Comparison of ENCODE assay signal across 18 mouse cellular contexts in genomic region chr2:10130341-10130990, GRCm38 (mm10). TPM values are rescaled to one million over a fixed set of nuclear protein-coding genes. Genes with fewer than 3 reads are reported as not detected.
DNase-seq lines count a peak whose midpoint lies in the region; ATAC-seq and TF ChIP-seq lines count a peak whose summit lies in the region.
"Had no signal": no experiment of that assay in that cellular context is flagged by ENCODE, and none has a peak within 500 bp of the region (broad histone marks: within the 10 kb centered on the region; RNA-seq: fewer than 3 reads in every experiment).

No protein-coding gene starts in this region.

- H3K27me3 ChIP-seq in lung, embryonic 15.5 days = no peaks in the 10 kb centered on the region
- H3K27me3 ChIP-seq in heart, adult 2 months (ENCODE audit: control insufficient read depth, insufficient read depth, low read length) = no peaks in the 10 kb centered on the region
- H3K27me3 ChIP-seq in midbrain, embryonic 11.5 days (ENCODE audit: control insufficient read depth, insufficient read depth, low read length) = no peaks in the 10 kb centered on the region
- H3K27me3 ChIP-seq: intestine, embryonic 15.5 days; limb, embryonic 12.5 days had no signal

- peak overlapping the region; percentile 70 for H3K27ac ChIP-seq in lung, embryonic 15.5 days
- H3K27ac ChIP-seq in heart, adult 2 months = no peak overlapping the region
- H3K27ac ChIP-seq in midbrain, embryonic 11.5 days (ENCODE audit: low read depth, low read length) = no peak overlapping the region
- H3K27ac ChIP-seq: intestine, embryonic 15.5 days; limb, embryonic 12.5 days had no signal

- no peaks in the 10 kb centered on the region for H3K9me3 ChIP-seq in lung, embryonic 15.5 days
- no peaks in the 10 kb centered on the region for H3K9me3 ChIP-seq in midbrain, embryonic 11.5 days (ENCODE audit: control insufficient read depth, low read length)
- H3K9me3 ChIP-seq: intestine, embryonic 15.5 days; limb, embryonic 12.5 days had no signal

- intact Hi-C loops in left cerebral cortex, postnatal 36 days (cut with DNase I) = no loop called here
- intact Hi-C loops in heart, adult 2 months (cut with DNase I) = no loop called here

- no peaks in the 10 kb centered on the region for H3K4me1 ChIP-seq in lung, embryonic 15.5 days
- no peaks in the 10 kb centered on the region for H3K4me1 ChIP-seq in heart, adult 2 months (ENCODE audit: control insufficient read depth, insufficient read depth, low read length)
- no peaks in the 10 kb centered on the region for H3K4me1 ChIP-seq in midbrain, embryonic 11.5 days (ENCODE audit: control insufficient read depth, insufficient read depth, low read length)
- H3K4me1 ChIP-seq: intestine, embryonic 15.5 days; limb, embryonic 12.5 days had no signal

- TF ChIP-seq CTCF in heart, adult 2 months (IDR thresholded peaks at IDR 0.05) = no peak

- no peaks in the 10 kb centered on the region for H3K79me2 ChIP-seq in heart, adult 2 months (replicated peaks; ENCODE audit: control insufficient read depth, insufficient read depth, low read length)

- no peak for TF ChIP-seq EP300 in heart, adult 2 months (IDR thresholded peaks at IDR 0.05; ENCODE audit: insufficient read depth, low read depth, low read length)

- TF ChIP-seq POLR2A in heart, adult 2 months (IDR thresholded peaks at IDR 0.05; ENCODE audit: insufficient read depth, low read depth, low read length) = no peak

- ATAC-seq in lung, embryonic 15.5 days (ENCODE audit: borderline replicate concordance, extremely low read depth, low FRiP score, low TSS enrichment) = no peak
- no peak for ATAC-seq in midbrain, embryonic 11.5 days (ENCODE audit: low FRiP score)
- ATAC-seq: forebrain, postnatal 0 days; intestine, embryonic 15.5 days had no signal

- peak; percentile 36 to 51 for DNase-seq in frontal cortex, postnatal 36 days (ENCODE audit: low spot score in 2 of 2)
- DNase-seq in frontal cortex, postnatal 25 days (ENCODE audit: low spot score in 2 of 2) = no peak
- no peak for DNase-seq in lung, postnatal 4 days
- DNase-seq in left cerebral cortex, postnatal 36 days (ENCODE audit: low spot score in 2 of 2) = peak; percentile 36 to 53
- peak; percentile 34 for DNase-seq in skeletal muscle tissue, adult 2 months (ENCODE audit: low read depth, low spot score)
- no peak for DNase-seq in heart, adult 2 months
- no peak for DNase-seq in midbrain, embryonic 11.5 days (ENCODE audit: low spot score, missing footprints)
- DNase-seq: adrenal gland, postnatal 25 days; cerebellum, adult 18-20 months; forebrain, postnatal 0 days; heart, postnatal 4 days; thymus, postnatal 4 days had no signal

- H3K4me2 ChIP-seq in lung, embryonic 15.5 days = no peak overlapping the region
- no peak overlapping the region for H3K4me2 ChIP-seq in midbrain, embryonic 11.5 days
- H3K4me2 ChIP-seq: intestine, embryonic 15.5 days; limb, embryonic 12.5 days had no signal

- 45% methylated on average over 8 of the region's 8 CpGs for WGBS in lung, embryonic 15.5 days
- WGBS in heart, adult 2 months = 53% methylated on average over 8 of the region's 8 CpGs
- WGBS in midbrain, embryonic 11.5 days = 72% methylated on average over 8 of the region's 8 CpGs

- no peaks in the 10 kb centered on the region for H3K36me3 ChIP-seq in lung, embryonic 15.5 days
- no peaks in the 10 kb centered on the region for H3K36me3 ChIP-seq in heart, adult 2 months (ENCODE audit: control insufficient read depth, insufficient read depth, low read length)
- H3K36me3 ChIP-seq in midbrain, embryonic 11.5 days (ENCODE audit: control insufficient read depth, insufficient read depth, low read length) = no peaks in the 10 kb centered on the region
- H3K36me3 ChIP-seq: intestine, embryonic 15.5 days; limb, embryonic 12.5 days had no signal

- no peak overlapping the region for H3K9ac ChIP-seq in lung, embryonic 15.5 days
- no peak overlapping the region for H3K9ac ChIP-seq in heart, adult 2 months (ENCODE audit: low read depth, low read length)
- no peak overlapping the region for H3K9ac ChIP-seq in midbrain, embryonic 11.5 days (ENCODE audit: low read length)
- H3K9ac ChIP-seq: forebrain, postnatal 0 days; intestine, embryonic 15.5 days; limb, embryonic 12.5 days had no signal

- no peak overlapping the region for H3K4me3 ChIP-seq in lung, embryonic 15.5 days
- H3K4me3 ChIP-seq in heart, adult 2 months = no peak overlapping the region
- no peak overlapping the region for H3K4me3 ChIP-seq in midbrain, embryonic 11.5 days (ENCODE audit: low read depth, low read length)
- H3K4me3 ChIP-seq: intestine, embryonic 15.5 days; limb, embryonic 12.5 days had no signal

RNA-seq across cellular contexts. Expression of gene Itih2, which starts 0.7 kb away (rescaled TPM):
- 2.9 and 4.1 TPM in 2 replicates for polyA plus RNA-seq in lung, embryonic 15.5 days (2015; fragmentation: Nextera tagmentation; extraction: Ambion mirVana)
- 1 to 10 TPM; 1.9 to 3.6 TPM for total RNA-seq in left cerebral cortex, postnatal 36 days (2021)
- total RNA-seq in heart, adult 2 months (2021) = under 1 TPM; 0.21 to 0.84 TPM
- polyA plus RNA-seq in heart, adult 2 months (2012; rRNA removed) = 0.80 and 1.8 TPM in 2 replicates
- 0.06 and 0.12 TPM in 2 replicates for polyA plus RNA-seq in midbrain, embryonic 11.5 days (2014; fragmentation: Nextera tagmentation; extraction: Ambion mirVana)
- total RNA-seq: megakaryocyte, adult 5-6 weeks; monocyte, adult 5-6 weeks; neutrophil, adult 5-6 weeks had no signal

RNA-seq across cellular contexts. Expression of gene Itih5, which starts 22.9 kb away (rescaled TPM):
- 4.8 and 5.1 TPM in 2 replicates for polyA plus RNA-seq in lung, embryonic 15.5 days (2015; fragmentation: Nextera tagmentation; extraction: Ambion mirVana)
- total RNA-seq in left cerebral cortex, postnatal 36 days (2021) = 10 to 100 TPM; 12.1 to 15.0 TPM
- total RNA-seq in heart, adult 2 months (2021) = 1 to 10 TPM; 3.6 to 4.5 TPM
- polyA plus RNA-seq in heart, adult 2 months (2012; rRNA removed) = 4.3 and 8.7 TPM in 2 replicates
- 7.4 and 7.6 TPM in 2 replicates for polyA plus RNA-seq in midbrain, embryonic 11.5 days (2014; fragmentation: Nextera tagmentation; extraction: Ambion mirVana)

RNA-seq across cellular contexts. Expression of gene Kin, which starts 50.1 kb away (rescaled TPM):
- 29.6 and 29.9 TPM in 2 replicates for polyA plus RNA-seq in lung, embryonic 15.5 days (2015; fragmentation: Nextera tagmentation; extraction: Ambion mirVana)
- total RNA-seq in left cerebral cortex, postnatal 36 days (2021) = 10 to 100 TPM; 10.8 to 13.6 TPM
- 1 to 10 TPM; 6.5 to 7.7 TPM for total RNA-seq in heart, adult 2 months (2021)
- polyA plus RNA-seq in heart, adult 2 months (2012; rRNA removed) = 3.8 and 4.9 TPM in 2 replicates
- 42.5 and 45.0 TPM in 2 replicates for polyA plus RNA-seq in midbrain, embryonic 11.5 days (2014; fragmentation: Nextera tagmentation; extraction: Ambion mirVana)

RNA-seq across cellular contexts. Expression of gene Atp5c1, which starts 50.2 kb away (rescaled TPM):
- 553 and 555 TPM in 2 replicates for polyA plus RNA-seq in lung, embryonic 15.5 days (2015; fragmentation: Nextera tagmentation; extraction: Ambion mirVana)
- 100 to 1,000 TPM; 247 to 250 TPM for total RNA-seq in left cerebral cortex, postnatal 36 days (2021)
- 1,000 to 10,000 TPM; 1,340 to 1,622 TPM for total RNA-seq in heart, adult 2 months (2021)
- 1,558 and 2,463 TPM in 2 replicates for polyA plus RNA-seq in heart, adult 2 months (2012; rRNA removed)
- polyA plus RNA-seq in midbrain, embryonic 11.5 days (2014; fragmentation: Nextera tagmentation; extraction: Ambion mirVana) = 532 and 553 TPM in 2 replicates

Comparison
In these comparisons a context has a peak if more than half of its experiments do, and no peak if none do; other contexts are left out.
1. DNase-seq: peak in frontal cortex, postnatal 36 days (2 of 2), left cerebral cortex, postnatal 36 days (2 of 2) and skeletal muscle tissue, adult 2 months (single experiment); none in frontal cortex, postnatal 25 days (0 of 2), lung, postnatal 4 days (0 of 2), heart, adult 2 months (0 of 2) and midbrain, embryonic 11.5 days (single experiment).